Mouse (Mus musculus): ENCODE results near the gene Cd300ld2. TPM values are rescaled to one million over a fixed set of nuclear protein-coding genes. Genes with fewer than 3 reads are reported as not detected.
"Not testable (repeated sequence)": the region's sequence is repeated elsewhere in the genome, so short reads cannot be mapped to it uniquely, and the experiment has no call there.

Gene Cd300ld2
- total RNA-seq (2021): not detected
- long read RNA-seq: 0 reads

DNA sequence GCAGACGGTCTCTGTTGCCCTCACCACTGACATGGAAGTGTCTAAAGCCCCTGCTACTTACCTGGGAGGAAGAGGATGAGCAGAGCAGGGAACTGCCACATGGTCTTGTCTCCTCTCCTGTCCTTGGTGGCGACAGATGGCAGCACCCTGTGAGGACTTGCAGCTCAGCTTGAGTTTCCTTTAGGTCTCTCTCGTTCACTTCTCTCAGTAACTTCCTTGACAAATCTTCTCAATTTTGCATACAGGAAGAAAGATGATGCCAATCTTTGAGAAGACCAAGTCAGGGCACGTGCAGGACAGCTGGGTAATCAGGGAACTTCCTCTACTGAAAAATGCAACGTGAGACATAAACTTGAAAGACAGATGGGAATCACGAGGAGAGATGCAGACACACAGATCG lies at the start of gene Cd300ld2:
Gene Cd300ld2, minus strand, starts transcription at position 101 of the 400 bp plus-strand sequence.
- DNase-seq (ENCODE audit: low spot score in 2 of 2): not testable (repeated sequence)

- no peak for DNase-seq (ENCODE audit: low spot score in 2 of 2)
These were observed 46.1 kb upstream of the Cd300ld2 start, which contains the start of gene Cd300e for GRCm38 (mm10) chr11:115062077-115062476. Gene Cd300e, minus strand, starts transcription at chr11:115062177.

DNA sequence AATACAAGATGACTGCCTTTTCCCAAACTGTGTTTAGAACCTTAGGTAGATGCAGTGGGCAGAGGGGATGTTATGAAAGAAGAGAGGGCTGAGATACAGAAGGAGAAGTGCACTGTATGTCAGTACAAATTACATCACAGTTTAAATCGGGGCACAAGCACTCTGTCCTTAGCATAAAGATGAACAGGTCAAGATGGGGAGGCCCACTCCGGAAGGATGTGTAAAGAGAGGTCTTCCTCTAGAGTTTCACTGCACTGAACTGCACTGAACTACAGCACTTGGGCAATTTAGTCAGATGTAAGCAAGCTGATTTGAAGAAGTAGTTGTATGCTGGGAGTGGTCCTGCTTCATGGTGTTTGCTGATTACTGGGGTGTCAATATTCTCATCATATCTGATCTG lies 43.8 kb upstream of the Cd300ld2 start:
- DNase-seq (ENCODE audit: low spot score in 2 of 2): no peak

DNA sequence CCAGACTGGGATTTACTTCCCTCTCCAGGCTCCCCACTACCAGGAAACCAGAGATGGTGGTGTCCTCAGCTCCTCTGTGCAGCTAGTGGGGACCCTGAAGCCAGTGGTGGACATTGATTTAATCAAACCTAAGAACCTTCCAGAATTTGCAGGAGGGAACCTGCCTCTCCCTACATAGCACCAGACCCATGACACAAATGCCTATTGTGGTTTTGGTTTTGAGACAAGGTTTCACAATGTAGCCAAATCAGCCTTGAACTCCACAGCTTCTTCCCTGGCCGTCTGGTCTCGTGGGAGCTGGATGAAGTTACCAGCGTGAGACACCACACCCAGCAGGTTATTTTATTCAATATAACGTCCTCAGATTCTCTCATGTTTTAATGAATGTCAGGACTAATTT lies 42.7 kb upstream of the Cd300ld2 start:
- DNase-seq (ENCODE audit: low spot score in 2 of 2): no peak

GRCm38 (mm10) chr11:115054537-115054936 lies 38.5 kb upstream of the Cd300ld2 start:
- DNase-seq (ENCODE audit: low spot score in 2 of 2): no peak

- DNase-seq (ENCODE audit: low spot score in 2 of 2): no peak
These were observed 37.0 kb upstream of the Cd300ld2 start for GRCm38 (mm10) chr11:115052991-115053390.

- no peak for DNase-seq (ENCODE audit: low spot score in 2 of 2)
These were observed 36.2 kb upstream of the Cd300ld2 start for GRCm38 (mm10) chr11:115052206-115052605.

DNA sequence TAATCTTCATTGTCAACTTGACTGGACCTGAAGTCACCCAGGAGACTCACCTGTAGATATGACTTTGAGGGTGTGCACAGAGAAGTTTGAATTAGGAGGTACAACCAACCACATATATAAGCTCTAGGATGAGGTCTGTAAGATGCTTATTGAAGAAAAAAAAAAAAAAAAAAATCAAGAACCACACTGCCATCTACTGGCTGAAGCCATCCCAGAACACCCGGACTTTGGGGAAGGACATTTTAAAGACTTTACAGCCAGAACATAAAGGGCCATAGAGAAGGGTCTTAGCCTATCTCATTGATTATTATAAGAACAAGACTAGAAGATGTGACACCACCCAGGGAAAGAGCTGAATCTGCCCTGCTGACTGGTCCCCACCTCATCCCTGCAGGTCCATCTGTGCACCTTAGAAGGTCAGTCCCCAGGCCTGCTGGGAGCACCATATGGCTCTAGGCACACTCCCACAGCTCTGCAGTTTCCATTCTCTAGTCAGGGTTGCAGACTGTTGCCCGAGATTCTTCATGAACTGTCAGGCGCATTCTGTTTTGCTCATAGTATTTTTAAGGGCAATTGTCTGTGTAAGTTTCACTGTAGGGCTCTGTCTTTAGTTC lies 33.4 kb upstream of the Cd300ld2 start:
- peak in 1 of 2 experiments; percentile 18 for DNase-seq (ENCODE audit: low spot score in 2 of 2)

GRCm38 (mm10) chr11:115048259-115048658 lies 32.3 kb upstream of the Cd300ld2 start, which contains the start of gene Cd300ld3:
Gene Cd300ld3, minus strand, starts transcription at chr11:115048409.
- no peak for DNase-seq (ENCODE audit: low spot score in 2 of 2)

DNA sequence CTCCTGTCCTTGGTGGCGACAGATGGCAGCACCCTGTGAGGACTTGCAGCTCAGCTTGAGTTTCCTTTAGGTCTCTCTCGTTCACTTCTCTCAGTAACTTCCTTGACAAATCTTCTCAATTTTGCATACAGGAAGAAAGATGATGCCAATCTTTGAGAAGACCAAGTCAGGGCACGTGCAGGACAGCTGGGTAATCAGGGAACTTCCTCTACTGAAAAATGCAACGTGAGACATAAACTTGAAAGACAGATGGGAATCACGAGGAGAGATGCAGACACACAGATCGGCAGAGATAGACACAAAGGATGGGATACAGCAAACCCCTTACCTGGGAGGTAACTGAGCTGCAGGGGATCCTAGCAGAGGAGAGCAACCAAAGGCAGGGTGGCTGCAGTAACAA lies 21.7 kb upstream of the Cd300ld2 start, which contains the start of gene Cd300ld5:
Gene Cd300ld5, minus strand, starts transcription at position 101 of the 400 bp plus-strand sequence.
- not testable (repeated sequence) for DNase-seq (ENCODE audit: low spot score in 2 of 2)

- DNase-seq (ENCODE audit: low spot score in 2 of 2): not testable (repeated sequence)
These were observed 10.9 kb upstream of the Cd300ld2 start, which contains the start of gene Cd300ld4 for GRCm38 (mm10) chr11:115026912-115027311. Gene Cd300ld4, minus strand, starts transcription at chr11:115027012.

DNA sequence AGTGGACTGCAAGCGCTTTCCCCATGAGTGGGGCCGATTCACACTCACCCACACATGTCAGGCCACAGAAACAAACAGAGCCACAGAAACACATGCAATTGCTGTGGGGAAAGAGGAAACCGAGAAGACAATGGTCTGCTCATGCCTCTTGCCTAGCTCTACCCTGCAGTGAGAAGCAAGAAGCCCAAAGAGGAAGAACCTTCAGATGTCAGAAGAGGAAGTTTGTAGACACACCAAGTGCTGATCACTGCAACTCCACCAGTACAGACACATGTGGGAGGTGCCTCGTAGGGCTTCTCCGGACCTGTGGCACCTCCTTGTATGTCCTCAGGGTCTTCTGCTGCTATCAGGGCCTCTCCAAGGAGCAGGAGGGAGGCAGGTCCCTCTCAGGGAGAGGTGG lies 11.9 kb downstream of the Cd300ld2 start:
- no peak for DNase-seq (ENCODE audit: low spot score in 2 of 2)

GRCm38 (mm10) chr11:115001474-115002040 lies 14.4 kb downstream of the Cd300ld2 start, which contains the start of gene Cd300c2:
Gene Cd300c2, minus strand, starts transcription at chr11:115001880.
- DNase-seq (ENCODE audit: low spot score in 2 of 2): no peak

DNA sequence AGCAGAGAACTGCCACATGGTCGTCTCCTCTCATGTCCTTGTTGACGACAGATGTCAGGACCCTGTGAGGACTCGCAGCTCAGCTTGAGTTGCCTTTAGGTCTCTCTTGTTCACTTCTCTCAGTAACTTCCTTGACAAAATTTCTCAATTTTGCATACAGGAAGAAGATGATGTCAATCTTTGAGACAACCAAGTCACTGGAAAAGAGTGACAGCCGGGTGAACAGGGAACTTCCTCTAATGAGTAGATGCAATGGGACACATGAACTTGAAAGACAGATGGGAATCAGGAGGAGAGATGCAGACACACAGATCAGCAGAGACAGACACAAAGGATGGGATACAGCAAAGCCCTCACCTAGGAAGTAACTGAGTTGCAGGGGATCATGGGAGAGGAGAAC lies 26.2 kb downstream of the Cd300ld2 start, which contains the start of gene Cd300ld:
Gene Cd300ld, minus strand, starts transcription at position 130 of the 400 bp plus-strand sequence.
- DNase-seq (ENCODE audit: low spot score in 2 of 2): no peak

DNA sequence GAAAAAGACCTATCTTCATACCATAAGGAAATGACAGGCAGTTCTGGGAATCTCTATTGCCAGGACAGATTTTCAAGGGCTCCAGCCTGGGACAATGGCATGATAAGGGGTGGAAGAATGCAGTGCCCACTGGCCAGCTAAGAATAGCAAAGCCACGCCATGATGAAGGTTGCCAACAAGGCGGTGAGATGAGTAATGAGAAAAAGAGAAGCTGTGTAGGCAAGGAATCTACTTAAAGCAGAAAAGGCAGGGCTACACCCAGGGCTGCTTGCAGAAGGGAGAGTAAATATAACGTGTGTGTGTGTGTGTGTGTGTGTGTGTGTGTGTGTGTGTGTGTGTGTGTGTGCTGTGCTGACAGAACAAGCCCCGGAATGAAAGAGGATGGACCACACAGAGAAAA lies 34.1 kb downstream of the Cd300ld2 start:
- DNase-seq (ENCODE audit: low spot score in 2 of 2): no peak

GRCm38 (mm10) chr11:114972726-114973125 lies 43.3 kb downstream of the Cd300ld2 start:
- no peak for DNase-seq (ENCODE audit: low spot score in 2 of 2)

GRCm38 (mm10) chr11:114968752-114969207 lies 47.2 kb downstream of the Cd300ld2 start, which contains the start of gene Cd300c:
Gene Cd300c, minus strand, starts transcription at chr11:114969157.
- DNase-seq (ENCODE audit: low spot score in 2 of 2): peak in 1 of 2 experiments; percentile 5

GRCm38 (mm10) chr11:114965182-114965828 lies 50.7 kb downstream of the Cd300ld2 start:
- no peak for DNase-seq (ENCODE audit: low spot score in 2 of 2)

DNA sequence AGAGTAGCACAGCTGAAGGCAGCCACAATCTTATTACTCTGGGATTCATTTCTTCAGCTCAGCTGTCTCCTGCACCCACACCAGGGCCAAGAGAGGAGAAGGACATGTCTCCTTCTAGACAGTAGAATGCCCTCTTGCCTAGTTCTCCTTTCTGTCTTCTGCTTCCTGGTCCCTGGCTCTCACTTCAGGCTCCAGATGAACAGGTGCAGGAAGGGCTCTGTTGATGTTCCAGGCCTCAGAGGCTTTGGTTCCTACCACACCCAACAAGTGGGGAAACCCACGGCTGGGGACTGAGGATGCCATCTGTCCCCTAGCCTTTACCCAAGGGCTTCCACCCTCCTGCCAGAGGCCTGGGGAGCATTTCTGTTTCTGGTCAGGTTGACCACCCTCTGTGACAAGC lies 55.6 kb downstream of the Cd300ld2 start:
- DNase-seq (ENCODE audit: low spot score in 2 of 2): no peak
